Mouse (Mus musculus) intestine, embryonic 14.5 days (tissue): ENCODE results near the gene Bhlhe40. TPM values are rescaled to one million over a fixed set of nuclear protein-coding genes. Genes with fewer than 3 reads are reported as not detected.

Source experiments
- ATAC-seq: fragments of 200-750 bp; cut with Nextera tagmentation; replicated peaks from 2 replicates; pipeline ENCODE4 v1.8.0; 2017; ENCODE audit warnings: low read depth, moderate number of reproducible peaks, moderate TSS enrichment, moderate library complexity; ENCODE audit not compliant: low FRiP score, low TSS enrichment
- DNase-seq: peaks from one replicate; pipeline ENCODE4 v3.0.0-alpha.2; 2018; ENCODE audit warnings: low spot score
- H3K27ac ChIP-seq: fragments of 300-500 bp; sonication (generic); 2 replicates; pipeline ENCODE4 v1.5.1; 2014; ENCODE audit warnings: low read depth, mild to moderate bottlenecking, control low read depth
- H3K27me3 ChIP-seq: fragments of 300-500 bp; sonication (generic); replicated peaks from 2 replicates; pipeline ENCODE4 v1.6.1; 2014; ENCODE audit warnings: low read length, control low read depth; ENCODE audit not compliant: control insufficient read depth, insufficient read depth
- H3K36me3 ChIP-seq: fragments of 300-500 bp; sonication (generic); 2 replicates; pipeline ENCODE4 v1.6.1; 2014; ENCODE audit warnings: low read length, control low read depth; ENCODE audit not compliant: control insufficient read depth, insufficient read depth
- H3K4me1 ChIP-seq: fragments of 300-500 bp; sonication (generic); replicated peaks from 2 replicates; pipeline ENCODE4 v1.6.1; 2014; ENCODE audit warnings: low read length, control low read depth, mixed read lengths; ENCODE audit not compliant: control insufficient read depth, insufficient read depth
- H3K4me2 ChIP-seq: fragments of 300-500 bp; sonication (generic); 2 replicates; pipeline ENCODE4 v1.6.1; 2014; ENCODE audit warnings: low read length
- H3K4me3 ChIP-seq: fragments of 300-500 bp; sonication (generic); 2 replicates; pipeline ENCODE4 v1.5.1; 2014; ENCODE audit warnings: low read depth, low read length, control low read depth, mixed read lengths
- H3K9ac ChIP-seq: fragments of 300-500 bp; sonication (generic); 2 replicates; pipeline ENCODE4 v1.6.1; 2014; ENCODE audit warnings: mild to moderate bottlenecking, low read length
- H3K9me3 ChIP-seq: fragments of 300-500 bp; sonication (generic); 2 replicates; pipeline ENCODE4 v1.6.1; 2016; ENCODE audit warnings: low read length, control low read depth; ENCODE audit not compliant: control insufficient read depth
- WGBS: fragments of 180-500 bp; shearing (Covaris S2); extraction: QIAGEN DNeasy Blood & Tissue Kit; methylation state at CpG from one replicate; pipeline ENCODE4 v1.1.7; 2014; 5-methylcytosine and 5-hydroxymethylcytosine counted together
- polyA plus RNA-seq: library from polyadenylated mRNA; unstranded; fragments of >200 nt; fragmentation: Nextera tagmentation; extraction: Ambion mirVana; gene quantifications from 2 replicates; pipeline ENCODE4 v1.2.1, GENCODE M21; 2014

The Bhlhe40 gene
- polyA plus RNA-seq, 1 experiment from 2014 or later = 23.6 TPM

- Histone ChIP-seq H3K4me2 (no peak overlapping the region), H3K4me1 (no peaks in the 10 kb centered on the region), H3K27me3 (no peaks in the 10 kb centered on the region), H3K9me3 (no peaks in the 10 kb centered on the region), H3K9ac (no peak overlapping the region), H3K4me3 (no peak overlapping the region), H3K36me3 (no peaks in the 10 kb centered on the region), H3K27ac (no peak overlapping the region)
- ATAC-seq (no peak; the same call in 1 of the 2 replicates), DNase-seq (no peak)
- 63% methylated on average over 5 of the region's 5 CpGs for WGBS
Observed at GRCm38 (mm10) chr6:108688344-108688743, 27.9 kb downstream of the Bhlhe40 start.

- H3K36me3 ChIP-seq = no peaks in the 10 kb centered on the region
- H3K4me2 ChIP-seq = no peak overlapping the region
- H3K4me1 ChIP-seq = no peaks in the 10 kb centered on the region
- no peaks in the 10 kb centered on the region for H3K27me3 ChIP-seq
- no peak overlapping the region for H3K9ac ChIP-seq
- 74% methylated on average over 3 of the region's 3 CpGs for WGBS
- H3K9me3 ChIP-seq = no peaks in the 10 kb centered on the region
- H3K27ac ChIP-seq = no peak overlapping the region
- DNase-seq (no peak), ATAC-seq (no peak)
- no peak overlapping the region for H3K4me3 ChIP-seq
Observed at GRCm38 (mm10) chr6:108692986-108693385, 32.6 kb downstream of the Bhlhe40 start.

GRCm38 (mm10) chr6:108694965-108695724 lies 34.7 kb downstream of the Bhlhe40 start:
- ATAC-seq = no peak
- DNase-seq = no peak
- 80% methylated on average over 8 of the region's 8 CpGs for WGBS
- Histone ChIP-seq H3K27me3 (no peaks in the 10 kb centered on the region), H3K4me1 (no peaks in the 10 kb centered on the region), H3K27ac (no peak overlapping the region), H3K9ac (no peak overlapping the region), H3K9me3 (no peaks in the 10 kb centered on the region), H3K4me3 (no peak overlapping the region), H3K4me2 (no peak overlapping the region), H3K36me3 (no peaks in the 10 kb centered on the region)

GRCm38 (mm10) chr6:108695844-108696821 lies 35.7 kb downstream of the Bhlhe40 start:
- Histone ChIP-seq H3K27ac (no peak overlapping the region), H3K36me3 (no peaks in the 10 kb centered on the region), H3K4me1 (no peaks in the 10 kb centered on the region), H3K4me2 (no peak overlapping the region), H3K9ac (no peak overlapping the region), H3K4me3 (no peak overlapping the region), H3K27me3 (no peaks in the 10 kb centered on the region), H3K9me3 (no peaks in the 10 kb centered on the region)
- ATAC-seq (no peak), DNase-seq (no peak)
- WGBS = 79% methylated on average over 11 of the region's 11 CpGs

GRCm38 (mm10) chr6:108696822-108697202 lies 36.4 kb downstream of the Bhlhe40 start:
- H3K9me3 ChIP-seq = no peaks in the 10 kb centered on the region
- no peak for DNase-seq
- no peaks in the 10 kb centered on the region for H3K4me1 ChIP-seq
- H3K9ac ChIP-seq = no peak overlapping the region
- ATAC-seq = no peak
- no peak overlapping the region for H3K4me2 ChIP-seq
- no peak overlapping the region for H3K4me3 ChIP-seq
- H3K27ac ChIP-seq = no peak overlapping the region
- no peaks in the 10 kb centered on the region for H3K27me3 ChIP-seq
- WGBS = 96% methylated on average over 3 of the region's 3 CpGs
- no peaks in the 10 kb centered on the region for H3K36me3 ChIP-seq

GRCm38 (mm10) chr6:108697345-108697744 lies 36.9 kb downstream of the Bhlhe40 start:
- H3K4me1 ChIP-seq = no peaks in the 10 kb centered on the region
- DNase-seq (no peak), ATAC-seq (no peak)
- H3K27me3 ChIP-seq = no peaks in the 10 kb centered on the region
- no peaks in the 10 kb centered on the region for H3K9me3 ChIP-seq
- no peaks in the 10 kb centered on the region for H3K36me3 ChIP-seq
- H3K4me3 ChIP-seq = no peak overlapping the region
- H3K4me2 ChIP-seq = no peak overlapping the region
- H3K27ac ChIP-seq = no peak overlapping the region
- 88% methylated on average over 10 of the region's 10 CpGs for WGBS
- no peak overlapping the region for H3K9ac ChIP-seq

GRCm38 (mm10) chr6:108698343-108698870 lies 38.0 kb downstream of the Bhlhe40 start:
- WGBS = 69% methylated on average over 4 of the region's 4 CpGs
- no peak overlapping the region for H3K4me3 ChIP-seq

GRCm38 (mm10) chr6:108699679-108700078 lies 39.2 kb downstream of the Bhlhe40 start:
- WGBS = 72% methylated on average over 3 of the region's 3 CpGs

More at GRCm38 (mm10) chr6:108698343-108698870, 38.0 kb downstream of the Bhlhe40 start:
- H3K4me2 ChIP-seq = no peak overlapping the region
- no peaks in the 10 kb centered on the region for H3K9me3 ChIP-seq
- no peak overlapping the region for H3K27ac ChIP-seq
- ATAC-seq (no peak), DNase-seq (no peak)
- H3K4me1 ChIP-seq = no peaks in the 10 kb centered on the region
- H3K27me3 ChIP-seq = no peaks in the 10 kb centered on the region
- H3K9ac ChIP-seq = no peak overlapping the region
- no peaks in the 10 kb centered on the region for H3K36me3 ChIP-seq

More at GRCm38 (mm10) chr6:108699679-108700078, 39.2 kb downstream of the Bhlhe40 start:
- no peaks in the 10 kb centered on the region for H3K27me3 ChIP-seq
- H3K9ac ChIP-seq = no peak overlapping the region
- no peak overlapping the region for H3K27ac ChIP-seq
- H3K4me2 ChIP-seq = no peak overlapping the region
- no peaks in the 10 kb centered on the region for H3K36me3 ChIP-seq
- no peaks in the 10 kb centered on the region for H3K4me1 ChIP-seq
- DNase-seq = no peak
- no peak for ATAC-seq
- no peaks in the 10 kb centered on the region for H3K9me3 ChIP-seq
- H3K4me3 ChIP-seq = no peak overlapping the region
